Mouse (Mus musculus) olfactory bulb, adult 2 months (tissue): ENCODE measurements around the gene Itpk1.

Experiments used
- CTCF ChIP-seq: fragments of 200-500 bp; IDR thresholded peaks from 2 replicates; pipeline ENCODE4 v1.5.1; 2012; ENCODE audit warnings: low read depth, mild to moderate bottlenecking, low read length, moderate library complexity; ENCODE audit not compliant: insufficient read depth
- POLR2A ChIP-seq: fragments of 200-500 bp; IDR thresholded peaks from 2 replicates; pipeline ENCODE4 v1.6.1; 2012; ENCODE audit warnings: mild to moderate bottlenecking, low read depth, low read length, moderate library complexity; ENCODE audit not compliant: insufficient read depth

- TF ChIP-seq POLR2A (no peak), CTCF (no peak)
Observed at GRCm38 (mm10) chr12:102598535-102598934, 106.2 kb downstream of the Itpk1 start.
